Mouse (Mus musculus): ENCODE measurements around the gene Nrn1. TPM values are rescaled to one million over a fixed set of nuclear protein-coding genes. Genes with fewer than 3 reads are reported as not detected.

Gene Nrn1
- total and polyA plus RNA-seq, 2 experiments from 2014 or later: 54.0 to 155 TPM

GRCm38 (mm10) chr13:36726951-36727778, 7.8 kb downstream of the Nrn1 start:
- H3K9me3 ChIP-seq (ENCODE audit: low read length): no peaks in the 10 kb centered on the region
- under 1% methylated on average over 34 of the region's 34 CpGs for WGBS
- ATAC-seq (ENCODE audit: low FRiP score) (peak; percentile 15; the same call in 1 of the 2 replicates), DNase-seq (ENCODE audit: low spot score) (peak; percentile 87)
- no peaks in the 10 kb centered on the region for H3K36me3 ChIP-seq (ENCODE audit: insufficient read depth, low read length)
- no peaks in the 10 kb centered on the region for H3K4me1 ChIP-seq (ENCODE audit: insufficient read depth, low read length)
- no peaks in the 10 kb centered on the region; the same call in 1 of the 2 replicates for H3K27me3 ChIP-seq (ENCODE audit: insufficient read depth, low read length)
- TF ChIP-seq CTCF (IDR thresholded peaks at IDR 0.05): no peak
- peak overlapping the region; percentile 92 for H3K27ac ChIP-seq (ENCODE audit: low read depth, low read length)
- H3K4me2 ChIP-seq (ENCODE audit: low read depth, low read length, poor library complexity, severe bottlenecking): peak overlapping the region; percentile 60
- H3K4me3 ChIP-seq (ENCODE audit: low read depth, low read length): peak overlapping the region; percentile 40
- peak overlapping the region; percentile 66 for H3K9ac ChIP-seq (replicated peaks; ENCODE audit: low read length, poor library complexity, severe bottlenecking)

GRCm38 (mm10) chr13:36726551-36726950, 8.4 kb downstream of the Nrn1 start:
- Histone ChIP-seq H3K4me3 (ENCODE audit: low read depth, low read length) (peak overlapping the region; percentile 40), H3K27ac (ENCODE audit: low read depth, low read length) (peak overlapping the region; percentile 92), H3K9ac (replicated peaks; ENCODE audit: low read length, poor library complexity, severe bottlenecking) (peak overlapping the region; percentile 66), H3K4me2 (ENCODE audit: low read depth, low read length, poor library complexity, severe bottlenecking) (peak overlapping the region; percentile 60), H3K36me3 (ENCODE audit: insufficient read depth, low read length) (no peaks in the 10 kb centered on the region), H3K9me3 (ENCODE audit: low read length) (no peaks in the 10 kb centered on the region), H3K27me3 (ENCODE audit: insufficient read depth, low read length) (no peaks in the 10 kb centered on the region; the same call in 1 of the 2 replicates), H3K4me1 (ENCODE audit: insufficient read depth, low read length) (no peaks in the 10 kb centered on the region)
- DNase-seq (ENCODE audit: low spot score): peak; percentile 43
- WGBS: under 1% methylated on average over 24 of the region's 24 CpGs
- ATAC-seq (ENCODE audit: low FRiP score): no peak
- TF ChIP-seq CTCF (IDR thresholded peaks at IDR 0.05): no peak

GRCm38 (mm10) chr13:36725881-36726280, 9.1 kb downstream of the Nrn1 start:
- peak overlapping the region; percentile 92 for H3K27ac ChIP-seq (ENCODE audit: low read depth, low read length)
- DNase-seq (ENCODE audit: low spot score): no peak
- no peaks in the 10 kb centered on the region for H3K36me3 ChIP-seq (ENCODE audit: insufficient read depth, low read length)
- H3K27me3 ChIP-seq (ENCODE audit: insufficient read depth, low read length): peaks cover 1% of the 10 kb centered on the region; the same call in 1 of the 2 replicates
- no peaks in the 10 kb centered on the region for H3K4me1 ChIP-seq (ENCODE audit: insufficient read depth, low read length)
- H3K4me2 ChIP-seq (ENCODE audit: low read depth, low read length, poor library complexity, severe bottlenecking): peak overlapping the region; percentile 18; the same call in 1 of the 2 replicates
- no peaks in the 10 kb centered on the region for H3K9me3 ChIP-seq (ENCODE audit: low read length)
- 0 out of 2 replicates have a peak overlapping the region, but pooled peaks have one; percentile 66 for H3K9ac ChIP-seq (replicated peaks; ENCODE audit: low read length, poor library complexity, severe bottlenecking)
- H3K4me3 ChIP-seq (ENCODE audit: low read depth, low read length): no peak overlapping the region
- ATAC-seq (ENCODE audit: low FRiP score): no peak
- no peak for TF ChIP-seq CTCF (IDR thresholded peaks at IDR 0.05)
- under 1% methylated on average over 8 of the region's 8 CpGs for WGBS

GRCm38 (mm10) chr13:36724533-36725470, 10.1 kb downstream of the Nrn1 start:
- ATAC-seq (ENCODE audit: low FRiP score): peak; percentile 77
- under 1% methylated on average over 40 of the region's 40 CpGs for WGBS
- H3K9me3 ChIP-seq (ENCODE audit: low read length): no peaks in the 10 kb centered on the region

GRCm38 (mm10) chr13:36723726-36724300, 11.1 kb downstream of the Nrn1 start:
- H3K4me1 ChIP-seq (ENCODE audit: insufficient read depth, low read length): no peaks in the 10 kb centered on the region
- no peak overlapping the region for H3K4me3 ChIP-seq (ENCODE audit: low read depth, low read length)
- ATAC-seq (ENCODE audit: low FRiP score) (peak; percentile 27; the same call in 1 of the 2 replicates), DNase-seq (ENCODE audit: low spot score) (no peak)
- WGBS: 2% methylated on average over 15 of the region's 15 CpGs
- H3K27ac ChIP-seq (ENCODE audit: low read depth, low read length): peak overlapping the region; percentile 79
- no peaks in the 10 kb centered on the region for H3K9me3 ChIP-seq (ENCODE audit: low read length)
- no peak for TF ChIP-seq CTCF (IDR thresholded peaks at IDR 0.05)
- peaks cover 6% of the 10 kb centered on the region; the same call in 1 of the 2 replicates for H3K27me3 ChIP-seq (ENCODE audit: insufficient read depth, low read length)
- H3K9ac ChIP-seq (replicated peaks; ENCODE audit: low read length, poor library complexity, severe bottlenecking): no peak overlapping the region
- no peaks in the 10 kb centered on the region for H3K36me3 ChIP-seq (ENCODE audit: insufficient read depth, low read length)
- H3K4me2 ChIP-seq (ENCODE audit: low read depth, low read length, poor library complexity, severe bottlenecking): peak overlapping the region; percentile 26; the same call in 1 of the 2 replicates

More at GRCm38 (mm10) chr13:36724533-36725470, 10.1 kb downstream of the Nrn1 start:
- H3K27ac ChIP-seq (ENCODE audit: low read depth, low read length): peak overlapping the region; percentile 79
- no peaks in the 10 kb centered on the region for H3K36me3 ChIP-seq (ENCODE audit: insufficient read depth, low read length)
- H3K4me1 ChIP-seq (ENCODE audit: insufficient read depth, low read length): no peaks in the 10 kb centered on the region
- peak overlapping the region; percentile 3; the same call in 1 of the 2 replicates for H3K9ac ChIP-seq (replicated peaks; ENCODE audit: low read length, poor library complexity, severe bottlenecking)
- no peak for TF ChIP-seq CTCF (IDR thresholded peaks at IDR 0.05)
- H3K4me3 ChIP-seq (ENCODE audit: low read depth, low read length): peak overlapping the region; percentile 8; the same call in 1 of the 2 replicates
- DNase-seq (ENCODE audit: low spot score): peak; percentile 86
- peaks cover 6% of the 10 kb centered on the region; the same call in 1 of the 2 replicates for H3K27me3 ChIP-seq (ENCODE audit: insufficient read depth, low read length)
- H3K4me2 ChIP-seq (ENCODE audit: low read depth, low read length, poor library complexity, severe bottlenecking): peak overlapping the region; percentile 37

All from midbrain, postnatal 0 days (tissue).